Mouse (Mus musculus) lung, postnatal 0 days (tissue): ENCODE results near the gene Spata2. TPM values are rescaled to one million over a fixed set of nuclear protein-coding genes. Genes with fewer than 3 reads are reported as not detected.

Source experiments
- ATAC-seq: fragments of 200-750 bp; cut with Nextera tagmentation; 2 replicates; pipeline ENCODE4 v1.8.0; 2017; ENCODE audit warnings: moderate library complexity
- DNase-seq: peaks from one replicate; pipeline ENCODE4 v3.0.0-alpha.2; 2016; ENCODE audit warnings: low spot score
- H3K27ac ChIP-seq: fragments of 300-500 bp; sonication (generic); 2 replicates; pipeline ENCODE4 v1.5.1; 2014; ENCODE audit warnings: antibody characterized with exemption, mild to moderate bottlenecking, low read length, mixed read lengths
- H3K27me3 ChIP-seq: fragments of 300-500 bp; sonication (generic); replicated peaks from 2 replicates; pipeline ENCODE4 v1.6.1; 2014; ENCODE audit warnings: low read length, mixed read lengths; ENCODE audit not compliant: insufficient read depth
- H3K36me3 ChIP-seq: fragments of 300-500 bp; sonication (generic); 2 replicates; pipeline ENCODE4 v1.6.1; 2014; ENCODE audit warnings: low read length, mixed read lengths; ENCODE audit not compliant: insufficient read depth
- H3K4me1 ChIP-seq: fragments of 300-500 bp; sonication (generic); 2 replicates; pipeline ENCODE4 v1.6.1; 2014; ENCODE audit warnings: antibody characterized with exemption, low read depth, low read length, mixed read lengths; ENCODE audit not compliant: insufficient read depth
- H3K4me2 ChIP-seq: fragments of 300-500 bp; sonication (generic); replicated peaks from 2 replicates; pipeline ENCODE4 v1.6.1; 2014; ENCODE audit warnings: low read depth, mild to moderate bottlenecking, low read length, moderate library complexity, mixed read lengths
- H3K4me3 ChIP-seq: fragments of 300-500 bp; sonication (generic); 2 replicates; pipeline ENCODE4 v1.5.1; 2014; ENCODE audit warnings: low read depth, low read length
- H3K9ac ChIP-seq: fragments of 300-500 bp; sonication (generic); replicated peaks from 2 replicates; pipeline ENCODE4 v1.6.1; 2014; ENCODE audit warnings: low read depth, mild to moderate bottlenecking
- H3K9me3 ChIP-seq: fragments of 300-500 bp; sonication (generic); 2 replicates; pipeline ENCODE4 v1.6.1; 2016; ENCODE audit warnings: low read length, mixed read lengths
- CTCF ChIP-seq: IDR thresholded peaks from 2 replicates; pipeline ENCODE4 v1.5.1; 2016; ENCODE audit warnings: antibody characterized with exemption, mild to moderate bottlenecking
- EP300 ChIP-seq: IDR thresholded peaks from 2 replicates; pipeline ENCODE4 v1.6.1; 2016; ENCODE audit warnings: antibody characterized with exemption, mild to moderate bottlenecking, control low read depth
- whole genome bisulfite sequencing: fragments of 180-500 bp; shearing (Covaris S2); extraction: QIAGEN DNeasy Blood & Tissue Kit; methylation state at CpG from one replicate; pipeline ENCODE4 v1.1.7; 2014; 5-methylcytosine and 5-hydroxymethylcytosine counted together
- polyA plus RNA-seq: library from polyadenylated mRNA; unstranded; fragments of >200 nt; fragmentation: Nextera tagmentation; extraction: Ambion mirVana; gene quantifications from 2 replicates; pipeline ENCODE4 v1.2.1, GENCODE M21; 2015

Gene Spata2
- polyA plus RNA-seq, 1 experiment from 2014 or later = 8.9 TPM

- 68% methylated on average over 6 of the region's 6 CpGs for WGBS
- H3K27me3 ChIP-seq = no peaks in the 10 kb centered on the region
- no peak for ATAC-seq
- H3K9ac ChIP-seq = no peak overlapping the region
- DNase-seq = no peak
- H3K36me3 ChIP-seq = peaks cover 21% of the 10 kb centered on the region
- no peak overlapping the region for H3K4me3 ChIP-seq
- no peaks in the 10 kb centered on the region for H3K9me3 ChIP-seq
- no peak overlapping the region for H3K4me2 ChIP-seq
- H3K27ac ChIP-seq = no peak overlapping the region
- H3K4me1 ChIP-seq = no peaks in the 10 kb centered on the region
- TF ChIP-seq CTCF (peak; percentile 17; the same call in 1 of the 2 replicates), EP300 (no peak)
These were observed 24.2 kb downstream of the Spata2 start for GRCm38 (mm10) chr2:167468444-167468843.

GRCm38 (mm10) chr2:167467214-167467613 lies 25.5 kb downstream of the Spata2 start:
- no peak overlapping the region for H3K9ac ChIP-seq
- WGBS = 58% methylated on average over 5 of the region's 5 CpGs
- no peak overlapping the region for H3K4me3 ChIP-seq
- DNase-seq (peak; percentile 39), ATAC-seq (no peak)
- no peaks in the 10 kb centered on the region for H3K4me1 ChIP-seq
- H3K4me2 ChIP-seq = no peak overlapping the region
- no peaks in the 10 kb centered on the region for H3K27me3 ChIP-seq
- TF ChIP-seq EP300 (no peak), CTCF (no peak)
- peaks cover 17% of the 10 kb centered on the region; the same call in 1 of the 2 replicates for H3K36me3 ChIP-seq
- H3K9me3 ChIP-seq = no peaks in the 10 kb centered on the region
- no peak overlapping the region for H3K27ac ChIP-seq

- 90% methylated on average over 3 of the region's 3 CpGs for WGBS
- H3K9me3 ChIP-seq = no peaks in the 10 kb centered on the region
These were observed 26.7 kb downstream of the Spata2 start for GRCm38 (mm10) chr2:167465951-167466350.

GRCm38 (mm10) chr2:167463802-167464201 lies 28.9 kb downstream of the Spata2 start:
- no peak overlapping the region for H3K9ac ChIP-seq
- no peak overlapping the region for H3K27ac ChIP-seq
- H3K4me3 ChIP-seq = no peak overlapping the region
- no peak for ATAC-seq
- WGBS = 94% methylated on average over 5 of the region's 5 CpGs
- peaks cover 7% of the 10 kb centered on the region; the same call in 1 of the 2 replicates for H3K36me3 ChIP-seq
- no peaks in the 10 kb centered on the region for H3K9me3 ChIP-seq
- DNase-seq = no peak
- H3K4me1 ChIP-seq = no peaks in the 10 kb centered on the region
- TF ChIP-seq CTCF (no peak), EP300 (no peak)
- H3K4me2 ChIP-seq = no peak overlapping the region
- H3K27me3 ChIP-seq = no peaks in the 10 kb centered on the region

More at GRCm38 (mm10) chr2:167465951-167466350, 26.7 kb downstream of the Spata2 start:
- H3K27ac ChIP-seq = no peak overlapping the region
- H3K9ac ChIP-seq = no peak overlapping the region
- no peaks in the 10 kb centered on the region for H3K4me1 ChIP-seq
- ATAC-seq (no peak), DNase-seq (no peak)
- no peaks in the 10 kb centered on the region for H3K27me3 ChIP-seq
- H3K4me3 ChIP-seq = no peak overlapping the region
- H3K4me2 ChIP-seq = no peak overlapping the region
- peaks cover 17% of the 10 kb centered on the region; the same call in 1 of the 2 replicates for H3K36me3 ChIP-seq
- no peak for TF ChIP-seq CTCF
- TF ChIP-seq EP300 = no peak

GRCm38 (mm10) chr2:167462954-167463353 lies 29.7 kb downstream of the Spata2 start:
- peak; percentile 76 for ATAC-seq
- no peaks in the 10 kb centered on the region for H3K27me3 ChIP-seq
- no peaks in the 10 kb centered on the region for H3K9me3 ChIP-seq
- peak; percentile 93 for TF ChIP-seq CTCF
- TF ChIP-seq EP300 = no peak
- peak; percentile 76 for DNase-seq
- H3K27ac ChIP-seq = no peak overlapping the region
- H3K4me3 ChIP-seq = no peak overlapping the region
- no peak overlapping the region for H3K4me2 ChIP-seq
- H3K36me3 ChIP-seq = peaks cover 7% of the 10 kb centered on the region; the same call in 1 of the 2 replicates
- no peaks in the 10 kb centered on the region for H3K4me1 ChIP-seq
- WGBS = 47% methylated on average over 6 of the region's 6 CpGs
- no peak overlapping the region for H3K9ac ChIP-seq

- peaks cover 12% of the 10 kb centered on the region for H3K36me3 ChIP-seq
These were observed 33.4 kb downstream of the Spata2 start for GRCm38 (mm10) chr2:167459071-167459865.

More at GRCm38 (mm10) chr2:167459071-167459865, 33.4 kb downstream of the Spata2 start:
- Histone ChIP-seq H3K4me2 (no peak overlapping the region), H3K9ac (no peak overlapping the region), H3K4me1 (no peaks in the 10 kb centered on the region), H3K4me3 (no peak overlapping the region), H3K27me3 (no peaks in the 10 kb centered on the region), H3K27ac (no peak overlapping the region), H3K9me3 (no peaks in the 10 kb centered on the region)
- WGBS = 94% methylated on average over 6 of the region's 6 CpGs
- ATAC-seq (no peak), DNase-seq (no peak)
- no peak for TF ChIP-seq CTCF
- no peak for TF ChIP-seq EP300
